Mouse (Mus musculus): ENCODE results near the gene Kazn.

DNA sequence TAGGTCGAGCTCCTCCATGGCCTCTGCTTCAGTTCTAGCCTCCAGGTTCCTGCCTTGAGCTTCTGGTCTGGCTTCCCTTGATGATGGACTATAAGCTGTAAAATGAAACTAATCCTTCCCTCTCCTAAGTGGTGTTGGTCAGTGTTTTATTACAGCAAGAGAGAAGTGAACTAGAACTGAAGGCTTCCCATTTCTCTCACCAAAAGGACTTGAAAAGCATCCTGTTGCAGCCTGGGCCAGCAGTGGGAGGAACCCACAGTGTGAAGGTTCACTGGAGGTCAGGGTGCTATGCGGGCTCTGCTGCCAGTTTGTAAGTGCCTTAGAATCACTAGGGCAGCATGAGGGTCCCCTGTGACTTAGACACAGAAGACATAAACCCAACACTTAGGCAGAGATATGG lies 148.1 kb downstream of the Kazn start:
- TF ChIP-seq POLR2A (IDR thresholded peaks at IDR 0.05; ENCODE audit: borderline replicate concordance, control insufficient read depth, low read depth, low read length) (no peak), CTCF (IDR thresholded peaks at IDR 0.05; ENCODE audit: control insufficient read depth, insufficient read depth, low read length) (no peak)
